Mouse (Mus musculus): ENCODE data around the gene Als2cr12.
"Not testable (repeated sequence)": the region's sequence is repeated elsewhere in the genome, so short reads cannot be mapped to it uniquely, and the experiment has no call there.

Als2cr12 gene

DNA sequence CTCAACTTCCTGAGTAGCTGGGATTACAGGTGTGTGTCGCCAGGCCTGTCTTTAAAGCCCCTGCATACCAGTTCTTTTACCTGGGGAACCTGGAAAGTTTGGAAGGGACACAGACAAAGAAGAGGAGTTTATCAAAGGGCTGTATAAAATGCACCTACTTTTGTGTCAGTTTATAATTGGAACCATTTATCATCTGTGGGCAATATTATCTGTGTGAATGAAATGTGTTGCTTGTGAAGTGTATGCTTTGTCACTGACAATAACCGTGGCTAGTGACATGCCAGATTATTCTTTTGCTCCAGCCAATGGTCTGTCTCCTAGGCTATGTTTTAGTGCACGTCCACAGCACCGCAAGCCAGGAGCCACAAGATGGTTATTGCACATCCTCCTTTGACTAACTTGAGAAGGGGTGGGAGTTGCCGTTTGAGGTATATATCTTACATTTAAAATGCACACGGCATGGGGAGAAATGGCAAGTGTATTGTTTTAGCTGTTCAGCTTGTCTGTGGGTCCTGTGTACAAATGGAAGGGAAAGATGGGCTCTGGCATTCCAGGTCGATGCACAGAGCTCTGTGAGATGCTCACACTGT, 23.7 kb upstream of the Als2cr12 start:
- DNase-seq (ENCODE audit: low spot score): no peak

GRCm38 (mm10) chr1:58717589-58718270, 21.9 kb upstream of the Als2cr12 start:
- DNase-seq (ENCODE audit: low spot score): no peak

- no peak for DNase-seq (ENCODE audit: low spot score)
Measured at GRCm38 (mm10) chr1:58716883-58717220, 21.1 kb upstream of the Als2cr12 start.

DNA sequence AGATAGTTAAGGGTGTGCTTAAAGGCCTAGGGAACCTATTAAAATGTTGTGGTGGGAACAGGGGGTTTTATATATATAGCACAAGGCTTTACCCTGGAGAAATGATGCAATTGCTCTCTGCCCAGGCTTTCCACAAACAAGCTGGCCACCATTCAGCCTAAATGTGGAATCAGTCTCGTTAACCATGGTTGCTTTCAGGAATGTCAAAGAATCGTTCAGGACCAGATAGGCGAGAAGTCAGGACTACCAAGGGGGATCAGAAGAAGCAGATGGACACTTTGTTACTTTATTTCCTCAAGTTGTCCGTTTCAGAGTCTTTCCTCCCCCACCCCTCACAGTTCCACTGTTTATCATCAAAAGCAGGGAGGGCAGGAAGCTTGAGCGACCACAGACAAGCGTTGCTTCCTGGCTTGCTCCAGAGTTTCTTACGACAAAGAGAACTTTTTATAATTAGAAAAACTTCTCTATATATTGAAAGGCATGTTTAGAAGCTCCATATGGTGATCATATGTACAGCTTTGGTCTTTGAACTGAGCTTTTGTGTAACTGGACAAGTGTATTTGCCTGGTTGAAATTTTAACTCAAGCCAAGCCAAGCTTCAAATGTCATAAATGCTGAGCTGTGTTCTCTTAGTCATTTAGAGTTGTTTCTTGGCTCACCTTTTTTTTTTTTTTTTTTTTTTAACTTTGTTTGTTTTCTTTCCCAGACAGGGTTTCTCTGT, 20.5 kb upstream of the Als2cr12 start:
- DNase-seq (ENCODE audit: low spot score): no peak

DNA sequence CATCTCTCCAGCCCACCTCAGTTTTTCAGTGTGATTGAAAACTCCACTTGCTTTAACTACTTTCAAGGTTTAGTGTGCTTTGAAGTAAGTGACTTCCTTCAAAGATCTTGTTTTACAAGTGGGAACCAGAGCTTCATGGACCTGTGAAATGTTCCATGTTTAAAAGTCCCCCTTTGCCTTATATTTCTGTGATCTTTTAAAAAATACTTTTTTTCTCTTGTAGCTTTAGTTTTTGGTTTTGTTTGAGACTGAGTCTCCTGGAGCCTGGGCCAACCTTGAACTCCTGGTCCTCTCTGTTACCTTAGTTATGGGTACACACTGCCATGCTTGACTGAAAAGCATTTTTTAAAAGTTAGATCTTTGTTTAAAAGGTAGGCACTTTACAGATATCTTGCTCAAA, 19.7 kb upstream of the Als2cr12 start:
- DNase-seq (ENCODE audit: low spot score): no peak

- peak; percentile 3 for DNase-seq (ENCODE audit: low spot score)
Measured at GRCm38 (mm10) chr1:58714361-58714760, 18.6 kb upstream of the Als2cr12 start.

- peak; percentile 26 for DNase-seq (ENCODE audit: low spot score)
Measured at GRCm38 (mm10) chr1:58713893-58714231, 18.1 kb upstream of the Als2cr12 start.

DNA sequence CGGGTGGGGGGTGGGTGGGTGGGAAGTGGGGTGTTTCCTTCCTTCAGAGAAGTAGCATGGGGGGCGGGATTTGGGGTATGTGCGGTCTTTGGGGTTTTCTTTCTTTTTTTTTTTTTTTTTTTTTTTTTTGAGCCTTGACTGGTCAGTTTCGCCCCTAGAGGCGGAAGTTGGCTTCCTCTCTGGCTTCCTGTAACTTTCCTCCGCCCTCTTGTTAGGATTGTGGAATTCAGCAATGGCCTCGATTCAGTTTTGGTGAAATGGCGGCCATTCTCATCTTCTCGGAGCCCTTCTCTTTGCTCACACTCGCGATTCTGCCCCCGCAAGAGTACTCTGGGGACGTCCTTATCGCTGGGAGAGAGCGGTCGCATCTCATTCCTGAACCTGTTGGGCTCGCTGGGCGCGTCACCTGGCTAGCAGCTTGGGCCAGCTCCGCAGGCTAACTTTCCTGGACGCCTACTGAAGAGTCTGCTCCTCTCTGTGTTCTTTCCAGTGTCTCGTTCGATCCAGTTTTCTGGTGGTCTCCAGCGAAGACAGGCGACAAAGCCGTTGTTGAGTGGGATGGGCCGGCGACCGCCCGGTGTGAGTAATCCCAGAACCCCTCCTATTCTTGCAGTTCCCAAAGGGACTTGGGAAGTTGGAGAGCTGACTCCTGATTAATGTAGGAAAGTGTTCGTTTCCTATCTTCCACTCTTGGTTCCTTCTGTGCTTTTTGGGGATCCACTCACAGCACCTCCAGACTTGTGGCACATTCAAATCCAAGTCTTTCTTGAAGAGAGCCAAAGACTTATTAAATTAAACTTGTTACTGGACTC, 17.5 kb upstream of the Als2cr12 start:
- peak; percentile 86 for DNase-seq (ENCODE audit: low spot score)

- DNase-seq (ENCODE audit: low spot score): peak; percentile 80
Measured at GRCm38 (mm10) chr1:58712076-58713061, 16.6 kb upstream of the Als2cr12 start.

DNA sequence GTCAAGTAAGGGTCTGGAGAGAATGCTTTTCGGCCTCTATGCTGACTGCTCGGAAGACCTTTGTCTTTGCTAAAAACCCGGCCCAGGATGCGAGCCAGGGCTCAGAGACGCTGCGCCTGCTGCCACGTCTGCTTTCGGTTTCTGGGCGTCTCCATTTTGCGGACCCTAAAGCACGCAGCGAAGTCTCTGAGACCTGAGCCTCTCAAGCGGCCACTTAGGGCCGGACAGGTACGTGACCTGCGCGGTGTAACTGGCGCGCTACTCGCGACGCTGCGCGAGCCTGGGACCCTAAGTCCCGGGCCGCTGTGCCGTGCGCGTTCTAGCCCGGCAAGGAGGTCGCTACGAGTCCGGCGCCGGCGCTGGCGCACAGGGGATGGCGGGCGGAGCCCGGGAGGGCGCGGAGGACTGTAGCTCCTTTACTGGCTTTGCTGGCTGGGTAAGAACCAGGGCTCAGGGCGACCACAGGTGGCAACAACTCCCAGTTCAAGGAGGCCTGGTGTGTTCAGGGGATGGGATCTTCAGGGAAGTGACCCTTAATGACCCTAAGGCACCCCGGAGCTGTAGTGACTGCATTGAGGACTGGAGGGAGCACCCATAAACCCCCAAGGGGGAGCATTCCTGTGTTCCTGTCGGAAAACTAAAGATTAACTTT, 15.7 kb upstream of the Als2cr12 start, which contains the start of gene Cflar:
TSS of gene Cflar (plus strand) at position 144 of the 652 bp plus-strand sequence.
- peak; percentile 75 for DNase-seq (ENCODE audit: low spot score)

DNA sequence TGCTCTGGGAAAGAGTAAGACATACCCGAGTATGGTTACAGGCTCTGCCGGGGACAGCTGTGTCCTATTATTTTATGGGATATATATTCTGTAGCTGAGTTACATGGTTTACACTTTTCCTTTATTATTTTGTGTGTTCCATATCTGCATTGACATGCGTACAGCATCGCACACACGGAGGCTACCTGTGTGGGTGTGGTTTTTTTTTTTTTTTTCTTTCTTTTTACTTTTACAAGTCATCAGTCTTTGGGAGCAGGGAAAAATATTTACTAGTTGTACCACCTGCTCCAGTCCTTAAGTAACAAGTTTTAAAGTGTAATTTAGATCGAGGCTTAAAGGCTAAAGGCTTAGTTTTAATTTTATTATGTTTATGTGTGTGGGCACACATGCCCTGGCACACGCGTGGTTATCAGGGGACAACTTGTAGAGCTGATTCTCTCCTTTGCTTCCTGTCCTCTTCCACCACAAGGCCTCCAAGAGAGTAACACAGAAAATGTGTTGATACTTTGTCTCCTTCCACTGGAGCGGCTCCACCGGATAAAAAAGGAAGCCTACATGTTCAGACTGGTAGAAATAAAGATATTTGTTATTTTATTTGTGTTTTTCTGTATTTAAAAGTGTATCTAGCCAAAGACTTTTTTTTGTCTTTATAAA, 15.0 kb upstream of the Als2cr12 start:
- peak; percentile 7 for DNase-seq (ENCODE audit: low spot score)

DNA sequence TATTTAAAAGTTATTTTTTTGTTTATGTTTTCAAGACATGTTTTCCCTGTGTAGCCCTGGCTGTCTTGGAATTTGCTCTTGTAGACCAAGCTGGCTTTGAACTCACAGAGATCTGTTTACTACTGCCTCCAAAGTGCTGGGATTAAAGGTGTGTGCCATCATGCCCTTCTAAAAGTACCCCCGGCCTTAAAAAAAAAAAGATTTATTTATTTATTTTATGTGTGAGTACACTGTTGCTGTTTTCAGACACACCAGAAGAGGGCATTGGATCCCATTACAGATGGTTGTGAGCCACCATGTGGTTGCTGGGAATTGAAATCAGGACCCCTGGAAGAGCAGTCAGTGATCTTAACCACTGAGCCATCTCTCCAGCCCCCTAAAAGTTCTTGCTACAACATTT, 14.3 kb upstream of the Als2cr12 start:
- DNase-seq (ENCODE audit: low spot score): not testable (repeated sequence)

DNA sequence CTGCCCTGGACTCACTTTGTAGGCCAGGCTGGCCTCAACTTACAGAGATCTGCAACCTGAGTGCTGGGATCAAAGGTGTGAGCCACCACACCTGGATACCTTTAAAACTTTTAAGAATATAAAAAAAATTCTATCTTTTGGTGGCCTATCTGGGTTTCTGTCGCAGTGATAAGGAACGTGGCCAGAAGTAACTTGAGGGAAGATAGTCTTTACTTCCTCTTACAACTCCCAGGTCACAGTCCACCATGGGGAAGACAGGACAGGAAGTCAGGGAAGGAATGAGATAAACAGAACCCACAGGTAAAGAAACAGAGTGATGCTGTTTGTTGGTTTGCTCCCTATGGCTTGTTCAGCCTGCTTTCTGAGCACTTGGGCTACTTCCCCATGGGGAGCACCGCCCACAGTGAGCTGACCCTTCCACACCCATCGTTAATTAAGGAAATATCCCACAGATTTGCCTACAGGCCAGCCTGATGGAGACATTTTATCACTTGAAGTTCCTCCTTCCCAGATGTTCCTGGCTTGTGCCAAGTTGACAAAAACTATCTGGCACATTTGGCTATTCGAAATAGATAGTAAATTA, 4.9 kb upstream of the Als2cr12 start:
- DNase-seq (ENCODE audit: low spot score): not testable (repeated sequence)

DNA sequence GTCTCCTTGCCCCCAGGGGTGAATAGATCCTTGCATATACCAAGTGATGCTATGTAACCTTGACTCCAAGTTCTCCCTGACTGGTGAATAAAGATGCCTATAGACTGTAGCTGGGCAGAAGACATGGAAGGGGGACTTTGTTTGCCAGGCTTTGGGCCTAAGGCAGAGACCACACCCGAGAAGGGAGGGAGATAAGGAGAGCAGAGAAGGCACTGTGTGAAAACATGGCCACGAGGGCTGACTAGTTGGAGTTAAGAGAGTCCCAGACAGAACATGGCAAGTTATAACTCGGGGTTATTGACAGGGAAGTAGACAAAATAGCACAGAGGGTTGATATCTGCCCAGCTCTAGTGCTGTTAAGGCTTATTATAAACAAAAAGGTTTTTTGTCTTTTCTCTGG, 4.2 kb upstream of the Als2cr12 start:
- DNase-seq (ENCODE audit: low spot score): no peak

GRCm38 (mm10) chr1:58698781-58699180, 3.0 kb upstream of the Als2cr12 start:
- DNase-seq (ENCODE audit: low spot score): no peak

GRCm38 (mm10) chr1:58697607-58698006, 1.8 kb upstream of the Als2cr12 start:
- peak; percentile 23 for DNase-seq (ENCODE audit: low spot score)

- no peak for DNase-seq (ENCODE audit: low spot score)
Measured at GRCm38 (mm10) chr1:58693696-58694095, 2.1 kb downstream of the Als2cr12 start.

DNA sequence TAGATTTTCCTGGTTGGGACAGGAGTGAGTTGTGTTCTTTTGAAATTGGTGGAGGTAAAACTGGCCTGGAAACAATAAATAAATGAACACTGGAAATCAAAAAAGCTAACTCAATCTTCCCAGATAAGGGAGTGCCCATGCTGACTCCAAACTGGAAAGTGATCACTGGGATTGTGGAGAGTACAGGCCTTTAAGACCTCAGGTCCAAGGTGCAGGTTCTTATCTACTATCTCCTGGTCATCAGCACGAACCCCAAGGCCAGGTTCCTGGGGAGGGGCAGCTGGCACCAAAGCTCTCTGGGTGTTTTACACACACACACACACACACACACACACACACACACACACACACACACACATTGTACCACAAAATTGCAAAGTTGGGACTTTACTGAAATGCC, 4.1 kb downstream of the Als2cr12 start:
- not testable (repeated sequence) for DNase-seq (ENCODE audit: low spot score)

- not testable (repeated sequence) for DNase-seq (ENCODE audit: low spot score)
Measured at GRCm38 (mm10) chr1:58690834-58691488, 4.8 kb downstream of the Als2cr12 start.

Measured in embryo, embryonic 10.5 days (tissue).